Mouse (Mus musculus) G1E (cell line): ENCODE results near the gene Acta1.

Experiments
- CTCF ChIP-seq: IDR thresholded peaks from 2 replicates; pipeline ENCODE4 v1.5.1; 2012; ENCODE audit warnings: low read depth, low read length, inconsistent platforms, mixed read lengths
- GATA1 ChIP-seq: IDR thresholded peaks from 2 replicates; pipeline ENCODE4 v1.6.1; 2012; ENCODE audit warnings: borderline replicate concordance, low read length, inconsistent platforms, mixed read lengths
- POLR2AphosphoS5 ChIP-seq: IDR thresholded peaks from 2 replicates; pipeline ENCODE4 v1.6.1; 2012; ENCODE audit warnings: low read depth, low read length, inconsistent platforms; ENCODE audit not compliant: insufficient replicate concordance
- TAL1 ChIP-seq: conservative IDR thresholded peaks from 2 replicates; pipeline ENCODE4 v1.6.1; 2012; ENCODE audit warnings: low read depth, low read length, inconsistent platforms, mixed read lengths

- TF ChIP-seq CTCF (no peak), TAL1 (no peak), GATA1 (no peak), POLR2AphosphoS5 (no peak)
Observed at GRCm38 (mm10) chr8:123849352-123849751, 45.2 kb downstream of the Acta1 start.
